Mouse (Mus musculus) hindbrain, embryonic 14.5 days (tissue): ENCODE measurements around the gene Fam53a. TPM values are rescaled to one million over a fixed set of nuclear protein-coding genes. Genes with fewer than 3 reads are reported as not detected.
A peak's percentile ranks its signal among the peaks of the same experiment; 100 is the strongest.

Experiments
- ATAC-seq: fragments of 200-750 bp; cut with Nextera tagmentation; 2 replicates; pipeline ENCODE4 v1.8.0; 2017; ENCODE audit warnings: moderate number of reproducible peaks, mild to moderate bottlenecking, moderate TSS enrichment, moderate library complexity; ENCODE audit not compliant: low FRiP score
- DNase-seq: peaks from one replicate; pipeline ENCODE4 v3.0.0-alpha.2; 2015; ENCODE audit warnings: low spot score
- H3K27ac ChIP-seq: fragments of 300-500 bp; sonication (generic); 2 replicates; pipeline ENCODE4 v1.5.1; 2014; ENCODE audit warnings: mild to moderate bottlenecking, moderate library complexity
- H3K27me3 ChIP-seq: fragments of 300-500 bp; sonication (generic); 2 replicates; pipeline ENCODE4 v1.6.1; 2014; ENCODE audit warnings: mild to moderate bottlenecking, low read length, mixed read lengths; ENCODE audit not compliant: control insufficient read depth, insufficient read depth
- H3K36me3 ChIP-seq: fragments of 300-500 bp; sonication (generic); replicated peaks from 2 replicates; pipeline ENCODE4 v1.6.1; 2014; ENCODE audit not compliant: control insufficient read depth, insufficient read depth
- H3K4me1 ChIP-seq: fragments of 300-500 bp; sonication (generic); replicated peaks from 2 replicates; pipeline ENCODE4 v1.6.1; 2014; ENCODE audit warnings: antibody characterized with exemption, low read length, mixed read lengths; ENCODE audit not compliant: control insufficient read depth, insufficient read depth
- H3K4me2 ChIP-seq: fragments of 300-500 bp; sonication (generic); replicated peaks from 2 replicates; pipeline ENCODE4 v1.6.1; 2014; ENCODE audit warnings: mild to moderate bottlenecking, moderate library complexity
- H3K4me3 ChIP-seq: fragments of 300-500 bp; sonication (generic); replicated peaks from 2 replicates; pipeline ENCODE4 v1.5.1; 2014; ENCODE audit warnings: mild to moderate bottlenecking, low read length
- H3K9ac ChIP-seq: fragments of 300-500 bp; sonication (generic); 2 replicates; pipeline ENCODE4 v1.6.1; 2014
- H3K9me3 ChIP-seq: fragments of 300-500 bp; sonication (generic); 2 replicates; pipeline ENCODE4 v1.6.1; 2016; ENCODE audit warnings: low read length; ENCODE audit not compliant: control insufficient read depth
- WGBS: fragments of 180-500 bp; shearing (Covaris S2); extraction: QIAGEN DNeasy Blood & Tissue Kit; methylation state at CpG from one replicate; pipeline ENCODE4 v1.1.7; 2014; 5-methylcytosine and 5-hydroxymethylcytosine counted together
- polyA plus RNA-seq: library from polyadenylated mRNA; unstranded; fragments of >200 nt; fragmentation: Nextera tagmentation; extraction: Ambion mirVana; gene quantifications from 2 replicates; pipeline ENCODE4 v1.2.1, GENCODE M21; 2014

The Fam53a gene
- polyA plus RNA-seq, 1 experiment from 2014 or later: 26.8 TPM

- ATAC-seq (no peak), DNase-seq (no peak)
- Histone ChIP-seq H3K27me3 (no peaks in the 10 kb centered on the region), H3K4me2 (peak overlapping the region; percentile 71), H3K4me1 (peaks cover 19% of the 10 kb centered on the region), H3K36me3 (peaks cover 21% of the 10 kb centered on the region), H3K27ac (no peak overlapping the region; the same call in 1 of the 2 replicates), H3K4me3 (peak overlapping the region; percentile 53), H3K9me3 (no peaks in the 10 kb centered on the region), H3K9ac (peak overlapping the region; percentile 67)
- 29% methylated on average over 1 of the region's 1 CpGs for WGBS
Observed at GRCm38 (mm10) chr5:33656739-33657138, 27.3 kb upstream of the Fam53a start.

- Histone ChIP-seq H3K27me3 (no peaks in the 10 kb centered on the region), H3K4me1 (peaks cover 30% of the 10 kb centered on the region), H3K9me3 (no peaks in the 10 kb centered on the region), H3K4me3 (no peak overlapping the region), H3K9ac (no peak overlapping the region), H3K27ac (no peak overlapping the region), H3K36me3 (peaks cover 21% of the 10 kb centered on the region), H3K4me2 (no peak overlapping the region)
- DNase-seq (no peak), ATAC-seq (no peak)
- WGBS: 93% methylated on average over 10 of the region's 10 CpGs
Observed at GRCm38 (mm10) chr5:33655251-33655840, 25.9 kb upstream of the Fam53a start.

- ATAC-seq: no peak
- H3K36me3 ChIP-seq: peaks cover 25% of the 10 kb centered on the region
- H3K27me3 ChIP-seq: no peaks in the 10 kb centered on the region
- no peak overlapping the region for H3K4me2 ChIP-seq
- no peak for DNase-seq
- H3K9ac ChIP-seq: no peak overlapping the region
- H3K27ac ChIP-seq: no peak overlapping the region
- H3K9me3 ChIP-seq: no peaks in the 10 kb centered on the region
- H3K4me3 ChIP-seq: no peak overlapping the region
- peaks cover 35% of the 10 kb centered on the region for H3K4me1 ChIP-seq
- WGBS: 93% methylated on average over 13 of the region's 13 CpGs
Observed at GRCm38 (mm10) chr5:33654424-33654823, 25.0 kb upstream of the Fam53a start.

- no peak; the same call in 1 of the 2 replicates for ATAC-seq
- WGBS: 4% methylated on average over 9 of the region's 9 CpGs
- DNase-seq: no peak
Observed at GRCm38 (mm10) chr5:33652783-33653173, 23.3 kb upstream of the Fam53a start.

DNA sequence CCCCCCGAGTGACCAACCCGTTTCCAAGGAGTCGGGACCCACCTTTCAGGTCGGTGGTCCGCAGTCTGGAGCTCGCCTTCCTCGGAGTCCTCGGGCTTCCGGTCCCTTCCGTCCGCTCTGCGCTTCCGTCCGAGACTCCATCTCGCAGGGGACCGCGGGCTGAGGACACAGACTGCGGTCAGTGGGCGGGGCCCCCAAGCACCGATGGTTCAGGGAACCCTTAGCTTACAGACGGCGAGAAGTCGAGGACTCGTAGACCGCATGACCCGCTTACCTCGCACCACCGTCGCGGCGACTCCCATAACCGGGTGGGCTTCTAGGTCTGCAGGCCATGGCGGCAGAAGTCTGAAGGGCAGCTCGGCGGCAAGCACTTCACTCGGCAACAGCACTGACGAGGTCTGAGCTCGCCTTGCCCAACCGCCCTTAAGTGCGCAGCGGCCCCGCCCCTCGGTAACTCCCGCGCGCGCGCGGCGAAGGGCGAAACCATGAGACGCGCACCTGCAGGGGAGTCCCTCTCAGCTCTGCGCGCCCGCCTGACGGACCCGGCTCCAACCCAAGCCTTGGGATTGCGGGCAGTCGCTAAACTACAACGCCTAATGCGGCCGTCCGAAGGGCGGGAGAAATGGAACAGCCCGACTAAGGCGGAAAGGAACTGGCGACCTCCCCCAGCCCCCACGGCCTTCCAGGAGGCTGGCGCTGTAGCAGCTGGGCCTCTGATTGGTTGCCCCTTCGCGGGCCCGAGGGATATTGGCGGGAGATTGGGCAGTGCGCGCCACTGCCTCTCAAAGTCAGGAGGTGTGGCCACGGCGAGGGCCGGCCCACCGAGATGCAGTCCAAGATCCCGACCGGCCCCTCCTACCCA, 22.7 kb upstream of the Fam53a start, which contains the start of gene Slbp:
TSS of gene Slbp (minus strand) at position 654 of the 862 bp plus-strand sequence.
- ATAC-seq: peak; percentile 96
- Histone ChIP-seq H3K27me3 (no peaks in the 10 kb centered on the region), H3K36me3 (peaks cover 46% of the 10 kb centered on the region), H3K27ac (peak within 1 kb of the TSS; percentile 98), H3K9me3 (no peaks in the 10 kb centered on the region), H3K4me3 (peak within 1 kb of the TSS; percentile 67), H3K4me1 (peaks cover 30% of the 10 kb centered on the region), H3K9ac (peak within 1 kb of the TSS; percentile 72), H3K4me2 (peak within 1 kb of the TSS; percentile 79)
- peak; percentile 93 for DNase-seq
- WGBS: under 1% methylated on average over 82 of the region's 82 CpGs

More at GRCm38 (mm10) chr5:33652783-33653173, 23.3 kb upstream of the Fam53a start:
- peaks cover 30% of the 10 kb centered on the region for H3K4me1 ChIP-seq
- peak overlapping the region; percentile 79 for H3K4me2 ChIP-seq
- H3K36me3 ChIP-seq: peaks cover 40% of the 10 kb centered on the region
- peak overlapping the region; percentile 67 for H3K4me3 ChIP-seq
- H3K9ac ChIP-seq: peak overlapping the region; percentile 72; the same call in 1 of the 2 replicates
- peak overlapping the region; percentile 98; the same call in 1 of the 2 replicates for H3K27ac ChIP-seq
- no peaks in the 10 kb centered on the region for H3K27me3 ChIP-seq
- no peaks in the 10 kb centered on the region for H3K9me3 ChIP-seq

- no peaks in the 10 kb centered on the region for H3K27me3 ChIP-seq
- peak overlapping the region; percentile 98 for H3K27ac ChIP-seq
- peak overlapping the region; percentile 72 for H3K9ac ChIP-seq
- H3K4me1 ChIP-seq: peaks cover 23% of the 10 kb centered on the region
- ATAC-seq (no peak), DNase-seq (no peak)
- peak overlapping the region; percentile 79 for H3K4me2 ChIP-seq
- no peaks in the 10 kb centered on the region for H3K9me3 ChIP-seq
- WGBS: 1% methylated on average over 11 of the region's 11 CpGs
- peaks cover 53% of the 10 kb centered on the region for H3K36me3 ChIP-seq
- peak overlapping the region; percentile 67 for H3K4me3 ChIP-seq
Observed at GRCm38 (mm10) chr5:33651541-33651920, 22.1 kb upstream of the Fam53a start.

DNA sequence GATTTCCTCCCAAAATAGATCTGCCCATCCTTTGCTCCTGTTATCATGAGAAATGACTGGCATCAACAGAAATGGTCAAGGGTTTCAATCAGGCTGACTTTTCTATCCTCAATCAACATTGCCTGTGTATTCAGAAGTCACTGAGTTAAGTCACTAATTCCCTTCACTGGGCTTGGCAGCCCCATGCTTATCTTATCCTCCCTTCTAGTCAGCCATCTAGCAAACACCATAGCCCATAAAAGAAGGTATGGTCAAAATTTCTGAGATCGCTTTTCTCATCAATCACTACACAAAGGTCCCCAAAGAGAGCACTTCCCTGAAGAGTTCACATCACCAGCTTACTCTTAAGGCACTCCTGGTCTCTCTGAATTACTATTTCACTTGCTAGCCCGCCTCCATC, 21.6 kb upstream of the Fam53a start:
- Histone ChIP-seq H3K27me3 (no peaks in the 10 kb centered on the region), H3K9me3 (no peaks in the 10 kb centered on the region), H3K27ac (peak overlapping the region; percentile 98), H3K36me3 (peaks cover 58% of the 10 kb centered on the region), H3K4me1 (peaks cover 19% of the 10 kb centered on the region), H3K4me3 (peak overlapping the region; percentile 67), H3K9ac (peak overlapping the region; percentile 72), H3K4me2 (peak overlapping the region; percentile 79)
- ATAC-seq: no peak
- no peak for DNase-seq
- 16% methylated on average over 2 of the region's 2 CpGs for WGBS

- no peak overlapping the region for H3K27ac ChIP-seq
- 41% methylated on average over 3 of the region's 3 CpGs for WGBS
- H3K27me3 ChIP-seq: no peaks in the 10 kb centered on the region
- H3K36me3 ChIP-seq: peaks cover 61% of the 10 kb centered on the region
- no peaks in the 10 kb centered on the region for H3K9me3 ChIP-seq
- DNase-seq: peak; percentile 68
- H3K4me1 ChIP-seq: no peaks in the 10 kb centered on the region
- H3K4me3 ChIP-seq: no peak overlapping the region
- no peak overlapping the region for H3K9ac ChIP-seq
- H3K4me2 ChIP-seq: no peak overlapping the region
- ATAC-seq: no peak
Observed at GRCm38 (mm10) chr5:33640652-33641051, 11.2 kb upstream of the Fam53a start.

GRCm38 (mm10) chr5:33638826-33639225, 9.4 kb upstream of the Fam53a start:
- Histone ChIP-seq H3K27ac (no peak overlapping the region), H3K36me3 (peaks cover 46% of the 10 kb centered on the region), H3K4me1 (no peaks in the 10 kb centered on the region), H3K4me2 (no peak overlapping the region), H3K9ac (no peak overlapping the region), H3K9me3 (no peaks in the 10 kb centered on the region), H3K4me3 (no peak overlapping the region), H3K27me3 (no peaks in the 10 kb centered on the region)
- 65% methylated on average over 4 of the region's 4 CpGs for WGBS
- DNase-seq (no peak), ATAC-seq (no peak)
